Mouse (Mus musculus) layer of hippocampus, adult 18-20 months (tissue): ENCODE measurements around the gene Cbx2. TPM values are rescaled to one million over a fixed set of nuclear protein-coding genes. Genes with fewer than 3 reads are reported as not detected.

Experiments used
- DNase-seq, 2 experiments: peaks; one replicate each; pipeline ENCODE4 v3.0.0; 2022; ENCODE audit warnings: low spot score in 2 of 2
- total RNA-seq, 2 experiments: library from RNA; stranded (reverse); gene quantifications; 2 replicates each; pipeline ENCODE4 v1.2.3; 2021

The Cbx2 gene
- total RNA-seq, 2 experiments from 2014 or later: 2.5 to 2.9 TPM

DNA sequence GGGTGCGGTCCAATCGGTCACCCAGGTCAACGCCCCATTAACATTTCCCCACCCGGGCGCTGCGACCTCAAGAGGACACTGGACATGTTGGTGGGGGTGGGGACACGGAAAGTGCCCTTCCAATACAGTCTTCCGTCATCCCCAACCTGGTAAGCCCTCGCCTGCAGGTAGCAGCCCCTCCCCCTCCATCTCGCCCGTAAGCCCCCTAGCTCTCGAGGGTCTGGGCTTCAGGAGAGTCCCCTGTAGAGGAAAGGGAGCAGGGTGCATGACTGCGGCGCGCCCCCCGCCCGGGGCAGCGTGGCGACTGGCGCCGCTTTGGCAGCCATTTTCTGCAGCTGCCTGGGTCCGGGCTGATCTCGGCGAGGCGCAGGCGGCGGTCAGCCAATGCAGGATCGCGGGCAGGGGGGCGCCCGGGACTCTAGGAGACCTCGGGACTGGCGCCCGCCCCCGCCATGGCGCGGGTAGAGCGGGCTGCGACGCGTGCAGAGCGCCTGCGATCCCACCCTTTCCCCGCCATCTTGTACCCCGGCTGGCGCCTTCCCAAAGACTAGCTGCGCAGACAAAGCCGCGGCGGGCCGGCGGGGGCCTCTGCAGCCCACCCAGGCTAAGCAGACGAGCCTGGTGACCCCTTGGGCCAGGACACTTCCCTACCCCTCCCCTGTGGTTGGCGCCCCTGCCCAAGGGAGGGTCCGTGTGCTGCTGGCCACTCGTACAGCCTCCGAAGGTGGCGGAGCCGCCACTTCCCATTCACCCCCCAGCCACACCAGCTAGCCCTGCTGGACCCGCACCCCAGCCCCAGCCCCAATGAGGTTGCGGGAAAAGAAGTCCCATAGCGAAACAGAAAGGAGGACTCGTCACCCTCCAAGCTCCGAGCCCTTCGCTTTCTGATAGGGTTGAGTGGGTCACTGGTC is 33.8 kb downstream of the Cbx2 start:
- no peak for DNase-seq

DNA sequence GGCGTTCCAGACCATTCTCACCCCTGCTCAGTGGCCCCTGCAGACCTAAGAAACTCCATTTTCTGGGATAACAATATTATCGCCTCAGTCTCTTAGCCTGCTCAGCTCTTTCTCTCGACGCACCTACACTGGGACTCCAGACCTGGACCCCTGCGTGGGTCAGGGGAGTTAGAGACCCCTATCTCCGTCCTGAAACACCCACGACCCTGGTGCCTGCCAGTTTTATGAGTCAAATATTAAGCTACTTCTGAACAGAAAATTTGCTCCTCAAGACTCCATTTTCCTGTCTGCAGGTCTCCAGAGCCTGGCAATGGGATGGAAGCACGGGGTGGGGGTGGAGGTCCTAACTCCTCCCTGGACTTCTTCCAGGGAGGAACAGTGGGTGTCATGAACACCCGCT is 34.5 kb downstream of the Cbx2 start:
- DNase-seq: no peak

GRCm38 (mm10) chr11:119058041-119058995 is 35.6 kb downstream of the Cbx2 start:
- DNase-seq: no peak

- no peak for DNase-seq
Observed at GRCm38 (mm10) chr11:119059256-119059655, 36.5 kb downstream of the Cbx2 start.

- no peak for DNase-seq
Observed at GRCm38 (mm10) chr11:119066841-119067240, 44.1 kb downstream of the Cbx2 start.

GRCm38 (mm10) chr11:119072239-119072638 is 49.5 kb downstream of the Cbx2 start:
- no peak for DNase-seq

DNA sequence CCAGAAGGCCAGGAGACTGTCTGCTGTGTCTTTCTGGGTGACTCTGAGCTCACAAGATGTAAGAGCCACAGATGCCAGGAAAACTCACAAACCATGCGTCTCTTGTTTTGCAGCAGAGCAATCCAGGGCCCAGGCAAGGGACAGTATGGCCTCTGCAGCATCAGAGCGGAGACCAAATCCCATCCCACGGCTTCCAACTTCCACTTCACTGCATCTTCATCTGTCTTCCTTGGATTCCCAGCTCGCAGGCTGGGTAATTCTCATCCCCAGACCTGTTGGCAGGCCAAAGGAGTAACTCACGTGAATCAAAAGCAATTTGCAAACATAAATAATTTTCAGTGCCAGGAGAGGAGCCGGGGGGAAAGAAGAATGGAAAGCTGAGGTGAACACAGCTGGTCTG is 50.2 kb downstream of the Cbx2 start:
- no peak for DNase-seq

DNA sequence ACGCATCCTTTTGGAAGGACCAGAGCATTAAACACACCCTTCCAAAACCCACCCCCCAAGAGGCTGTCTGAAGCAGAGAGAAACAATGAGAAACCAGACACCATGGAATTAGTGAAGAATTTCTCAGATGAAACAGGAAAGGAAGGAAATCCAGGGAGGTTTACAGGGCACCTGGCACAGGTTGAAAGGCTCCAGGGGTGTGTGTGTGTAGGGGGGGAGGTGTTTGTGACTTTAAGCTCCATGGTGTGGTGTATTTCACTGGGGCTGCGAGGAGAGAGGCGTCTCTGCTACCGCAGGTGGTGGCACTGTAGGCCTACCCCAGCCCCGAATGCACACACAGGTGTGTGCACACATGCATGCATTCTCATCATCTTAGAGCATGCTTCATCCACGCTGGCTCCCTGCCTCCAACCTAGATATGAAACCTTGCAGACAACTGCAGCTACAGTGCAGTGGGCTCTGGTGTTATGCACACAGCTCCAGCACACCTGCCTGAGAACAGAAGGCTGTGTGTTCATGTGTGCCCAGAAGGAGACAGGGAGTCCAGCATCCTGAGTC is 51.2 kb downstream of the Cbx2 start:
- no peak for DNase-seq

- DNase-seq: no peak
Observed at GRCm38 (mm10) chr11:119075805-119076204, 53.0 kb downstream of the Cbx2 start.

- DNase-seq: no peak
Observed at GRCm38 (mm10) chr11:119077755-119078154, 55.0 kb downstream of the Cbx2 start.

- peak in 1 of 2 experiments; percentile 54 for DNase-seq
Observed at GRCm38 (mm10) chr11:119078691-119079444, 56.1 kb downstream of the Cbx2 start.

GRCm38 (mm10) chr11:119079445-119079837 is 56.7 kb downstream of the Cbx2 start:
- DNase-seq: no peak

- no peak for DNase-seq
Observed at GRCm38 (mm10) chr11:119080461-119081147, 57.8 kb downstream of the Cbx2 start.

Other genes with a start within 250 kb of the Cbx2 start
- 100 to 1,000 TPM; 264 to 275 TPM for gene Rbfox3, start 111.4 kb upstream of the Cbx2 start, total RNA-seq
- gene Enpp7, start 34.8 kb upstream of the Cbx2 start, total RNA-seq: not detected
- 10 to 100 TPM in 1 of 2 experiments, 1 to 10 TPM in 1; 8.7 to 10.9 TPM for gene Cbx8, start 18.0 kb downstream of the Cbx2 start, total RNA-seq
- gene Cbx4, start 63.3 kb downstream of the Cbx2 start, total RNA-seq: 10 to 100 TPM; 44.7 to 49.1 TPM
- 10 to 100 TPM; 37.5 to 39.9 TPM for gene Tbc1d16, start 205.5 kb downstream of the Cbx2 start, total RNA-seq
- gene Ccdc40, start 205.6 kb downstream of the Cbx2 start, total RNA-seq: 1 to 10 TPM; 2.3 to 2.7 TPM
- 100 to 1,000 TPM; 347 to 355 TPM for gene Gaa, start 244.9 kb downstream of the Cbx2 start, total RNA-seq